Mouse (Mus musculus) retina, adult 2 months (tissue): ENCODE data around the gene Rsad1.

Experiments
- DNase-seq: peaks from one replicate; pipeline ENCODE4 v3.0.0-alpha.2; 2012; ENCODE audit warnings: low read depth, low spot score

Gene Rsad1

GRCm38 (mm10) chr11:94548888-94549690 lies at the start of gene Rsad1:
TSS of gene Rsad1 (minus strand) at chr11:94549255.
- DNase-seq, result peak; percentile 85

GRCm38 (mm10) chr11:94598437-94599120 lies 49.5 kb upstream of the Rsad1 start:
- DNase-seq, result no peak

GRCm38 (mm10) chr11:94597319-94597718 lies 48.3 kb upstream of the Rsad1 start:
- DNase-seq, result no peak

- no peak for DNase-seq
Measured at GRCm38 (mm10) chr11:94596311-94596852, 47.3 kb upstream of the Rsad1 start.

- DNase-seq, result no peak
Measured at GRCm38 (mm10) chr11:94587511-94587910, 38.5 kb upstream of the Rsad1 start.

GRCm38 (mm10) chr11:94585091-94585490 lies 36.0 kb upstream of the Rsad1 start:
- no peak for DNase-seq

GRCm38 (mm10) chr11:94580111-94580740 lies 31.2 kb upstream of the Rsad1 start:
- no peak for DNase-seq

- DNase-seq, result no peak
Measured at GRCm38 (mm10) chr11:94576361-94576760, 27.3 kb upstream of the Rsad1 start.

- DNase-seq, result no peak
Measured at GRCm38 (mm10) chr11:94575036-94575435, 26.0 kb upstream of the Rsad1 start.

GRCm38 (mm10) chr11:94574560-94574959 lies 25.5 kb upstream of the Rsad1 start:
- DNase-seq, result no peak

- DNase-seq, result no peak
Measured at GRCm38 (mm10) chr11:94571850-94572249, 22.8 kb upstream of the Rsad1 start.

GRCm38 (mm10) chr11:94570612-94571011 lies 21.6 kb upstream of the Rsad1 start:
- DNase-seq, result no peak

GRCm38 (mm10) chr11:94567326-94567725 lies 18.3 kb upstream of the Rsad1 start:
- DNase-seq, result no peak

- DNase-seq, result no peak
Measured at GRCm38 (mm10) chr11:94566534-94566933, 17.5 kb upstream of the Rsad1 start.

- no peak for DNase-seq
Measured at GRCm38 (mm10) chr11:94565151-94565479, 16.1 kb upstream of the Rsad1 start.

GRCm38 (mm10) chr11:94564437-94565150 lies 15.5 kb upstream of the Rsad1 start, which contains the start of gene Chad:
TSS of gene Chad (plus strand) at chr11:94565047.
- no peak for DNase-seq

- DNase-seq, result no peak
Measured at GRCm38 (mm10) chr11:94563821-94564220, 14.8 kb upstream of the Rsad1 start.

- DNase-seq, result no peak
Measured at GRCm38 (mm10) chr11:94563383-94563782, 14.3 kb upstream of the Rsad1 start.

GRCm38 (mm10) chr11:94558226-94558625 lies 9.2 kb upstream of the Rsad1 start:
- DNase-seq, result no peak

- DNase-seq, result no peak
Measured at GRCm38 (mm10) chr11:94550442-94550744, 1.3 kb upstream of the Rsad1 start.

GRCm38 (mm10) chr11:94549691-94550441 lies 811 bp upstream of the Rsad1 start:
- DNase-seq, result no peak
